Mouse (Mus musculus) myocyte (in vitro differentiated cells): ENCODE results near the gene Adk. TPM values are rescaled to one million over a fixed set of nuclear protein-coding genes. Genes with fewer than 3 reads are reported as not detected.

ENCODE experiments used
- H3K27me3 ChIP-seq: one replicate; pipeline ENCODE4 v1.6.1; 2011; ENCODE audit not compliant: control insufficient read depth, insufficient read depth, insufficient read length
- H3K36me3 ChIP-seq: one replicate; pipeline ENCODE4 v1.6.1; 2011; ENCODE audit not compliant: control insufficient read depth, insufficient read depth
- H3K4me2 ChIP-seq: one replicate; pipeline ENCODE4 v1.6.1; 2011; ENCODE audit warnings: low read depth, control low read depth
- H3K4me3 ChIP-seq: one replicate; pipeline ENCODE4 v1.5.1; 2011; ENCODE audit warnings: mild to moderate bottlenecking, control low read depth, moderate library complexity
- H3K79me2 ChIP-seq: one replicate; pipeline ENCODE4 v1.6.1; 2011; ENCODE audit not compliant: control insufficient read depth, insufficient read depth
- H3ac ChIP-seq: one replicate; pipeline ENCODE4 v1.6.1; 2011; ENCODE audit not compliant: control insufficient read depth, insufficient read length
- CEBPB ChIP-seq: IDR thresholded peaks from 2 replicates; pipeline ENCODE4 v1.6.1; 2011; ENCODE audit warnings: mild to moderate bottlenecking, moderate library complexity; ENCODE audit not compliant: poor library complexity, insufficient read depth, severe bottlenecking
- E2F4 ChIP-seq: IDR thresholded peaks from one replicate; pipeline ENCODE4 v1.6.1; 2011; ENCODE audit warnings: mild to moderate bottlenecking, control low read depth, moderate library complexity; ENCODE audit not compliant: insufficient read depth
- MAX ChIP-seq: IDR thresholded peaks from one replicate; pipeline ENCODE4 v1.6.1; 2011; ENCODE audit warnings: low read depth, mild to moderate bottlenecking, control low read depth
- MYOD1 ChIP-seq, 3 experiments: IDR thresholded peaks; one replicate each; pipeline ENCODE4 v1.6.1; 2011; ENCODE audit warnings: control low read depth in 2 of 3, low read depth in 2 of 3, mild to moderate bottlenecking in 2 of 3, moderate library complexity in 1 of 3; ENCODE audit not compliant: insufficient read length in 2 of 3, control insufficient read depth in 1 of 3
- MYOG ChIP-seq, 3 experiments: IDR thresholded peaks; one replicate each; pipeline ENCODE4 v1.6.1; 2011; ENCODE audit warnings: control low read depth in 2 of 3, low read depth in 2 of 3, mild to moderate bottlenecking in 2 of 3; ENCODE audit not compliant: insufficient read length in 2 of 3, control insufficient read depth in 1 of 3, insufficient read depth in 1 of 3
- POLR2A ChIP-seq: IDR thresholded peaks from one replicate; pipeline ENCODE4 v1.6.1; 2011; ENCODE audit warnings: low read depth, mild to moderate bottlenecking, control low read depth, moderate library complexity; ENCODE audit not compliant: insufficient read length
- POLR2AphosphoS2 ChIP-seq: IDR thresholded peaks from one replicate; pipeline ENCODE4 v1.6.1; 2011; ENCODE audit warnings: low read depth, control low read depth; ENCODE audit not compliant: insufficient read length
- REST ChIP-seq: IDR thresholded peaks from one replicate; pipeline ENCODE4 v1.6.1; 2011; ENCODE audit warnings: mild to moderate bottlenecking, control low read depth, moderate library complexity; ENCODE audit not compliant: insufficient read depth, insufficient read length
- SRF ChIP-seq: IDR thresholded peaks from one replicate; pipeline ENCODE4 v1.6.1; 2011; ENCODE audit warnings: low read depth; ENCODE audit not compliant: control insufficient read depth, insufficient read length
- TCF12 ChIP-seq: IDR thresholded peaks from one replicate; pipeline ENCODE4 v1.6.1; 2011; ENCODE audit warnings: mild to moderate bottlenecking, control low read depth; ENCODE audit not compliant: poor library complexity, insufficient read depth, severe bottlenecking
- TCF3 ChIP-seq: IDR thresholded peaks from one replicate; pipeline ENCODE4 v1.6.1; 2011; ENCODE audit warnings: low read depth, control low read depth; ENCODE audit not compliant: insufficient read length
- USF1 ChIP-seq: IDR thresholded peaks from one replicate; pipeline ENCODE4 v1.6.1; 2011; ENCODE audit warnings: low read depth, mild to moderate bottlenecking, control low read depth, moderate library complexity
- polyA plus RNA-seq: library from polyadenylated mRNA; unstranded; fragments of >200 nt; fragmentation: generic; extraction: Trizol; gene quantifications from one replicate; pipeline ENCODE4 v1.2.1, GENCODE M21; 2012; ENCODE audit warnings: missing spikeins

Adk gene
- polyA plus RNA-seq, 1 experiment = 37.2 TPM

GRCm38 (mm10) chr14:21111500-21111899 is 59.1 kb downstream of the Adk start:
- TF ChIP-seq POLR2A (no peak), POLR2AphosphoS2 (no peak), TCF12 (no peak), REST (no peak), MYOG (IDR thresholded peaks at IDR 0.05; ENCODE audit: control insufficient read depth in 1 of 3, insufficient read depth in 1 of 3, insufficient read length in 2 of 3, low read depth in 2 of 3) (no peak), SRF (no peak), CEBPB (no peak), USF1 (no peak), E2F4 (no peak), TCF3 (no peak), MAX (no peak), MYOD1 (IDR thresholded peaks at IDR 0.05; ENCODE audit: control insufficient read depth in 1 of 3, insufficient read length in 2 of 3, low read depth in 2 of 3) (no peak)
- Histone ChIP-seq H3K27me3 (no peaks in the 10 kb centered on the region), H3ac (no peak overlapping the region)

GRCm38 (mm10) chr14:21112174-21112573 is 59.8 kb downstream of the Adk start:
- no peak overlapping the region for H3ac ChIP-seq
- H3K36me3 ChIP-seq = no peaks in the 10 kb centered on the region
- H3K4me2 ChIP-seq = no peak overlapping the region
- TF ChIP-seq CEBPB (no peak), MYOD1 (IDR thresholded peaks at IDR 0.05; ENCODE audit: control insufficient read depth in 1 of 3, insufficient read length in 2 of 3, low read depth in 2 of 3) (no peak), MAX (no peak), POLR2AphosphoS2 (no peak), TCF3 (no peak)
- no peak overlapping the region for H3K4me3 ChIP-seq
- H3K79me2 ChIP-seq = no peaks in the 10 kb centered on the region
- no peaks in the 10 kb centered on the region for H3K27me3 ChIP-seq

More at GRCm38 (mm10) chr14:21111500-21111899, 59.1 kb downstream of the Adk start:
- no peak overlapping the region for H3K4me2 ChIP-seq
- no peak overlapping the region for H3K4me3 ChIP-seq
- H3K36me3 ChIP-seq = no peaks in the 10 kb centered on the region
- no peaks in the 10 kb centered on the region for H3K79me2 ChIP-seq

GRCm38 (mm10) chr14:21112742-21113141 is 60.4 kb downstream of the Adk start:
- no peak overlapping the region for H3K4me2 ChIP-seq
- H3ac ChIP-seq = no peak overlapping the region
- H3K27me3 ChIP-seq = no peaks in the 10 kb centered on the region
- no peaks in the 10 kb centered on the region for H3K79me2 ChIP-seq
- H3K36me3 ChIP-seq = no peaks in the 10 kb centered on the region
- TF ChIP-seq POLR2AphosphoS2 = no peak
- no peak for TF ChIP-seq TCF12
- TF ChIP-seq USF1 = no peak
- no peak for TF ChIP-seq MYOG (IDR thresholded peaks at IDR 0.05; ENCODE audit: control insufficient read depth in 1 of 3, insufficient read depth in 1 of 3, insufficient read length in 2 of 3, low read depth in 2 of 3)
- no peak for TF ChIP-seq MAX
- no peak for TF ChIP-seq REST
- TF ChIP-seq TCF3 = no peak
- no peak for TF ChIP-seq CEBPB
- TF ChIP-seq E2F4 = no peak
- TF ChIP-seq POLR2A = no peak
- H3K4me3 ChIP-seq = no peak overlapping the region

DNA sequence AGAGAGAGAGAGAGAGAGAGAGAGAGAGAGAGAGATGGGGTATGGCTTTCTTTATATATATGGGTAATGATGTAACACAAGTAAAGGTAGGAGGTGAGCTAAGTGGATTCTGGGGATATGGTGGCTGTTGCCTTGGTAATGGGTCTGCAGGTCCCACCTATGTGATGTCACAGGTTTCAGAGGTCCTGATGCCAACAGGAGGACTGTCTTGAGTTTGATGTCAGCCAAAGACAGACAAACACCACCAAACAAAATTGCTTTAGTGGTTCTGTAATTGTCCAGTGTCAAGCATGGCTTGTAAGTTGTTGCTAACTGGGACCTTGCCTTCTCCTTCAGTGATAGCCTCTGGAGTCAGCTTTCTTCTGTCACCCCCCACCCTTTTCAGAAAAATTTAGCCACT is 62.0 kb downstream of the Adk start:
- H3K4me3 ChIP-seq = no peak overlapping the region
- H3K36me3 ChIP-seq = no peaks in the 10 kb centered on the region
- no peaks in the 10 kb centered on the region for H3K27me3 ChIP-seq
- H3ac ChIP-seq = no peak overlapping the region
- TF ChIP-seq POLR2AphosphoS2 = no peak
- no peak for TF ChIP-seq POLR2A
- no peak for TF ChIP-seq MAX
- TF ChIP-seq SRF = no peak
- H3K79me2 ChIP-seq = no peaks in the 10 kb centered on the region
- no peak overlapping the region for H3K4me2 ChIP-seq

DNA sequence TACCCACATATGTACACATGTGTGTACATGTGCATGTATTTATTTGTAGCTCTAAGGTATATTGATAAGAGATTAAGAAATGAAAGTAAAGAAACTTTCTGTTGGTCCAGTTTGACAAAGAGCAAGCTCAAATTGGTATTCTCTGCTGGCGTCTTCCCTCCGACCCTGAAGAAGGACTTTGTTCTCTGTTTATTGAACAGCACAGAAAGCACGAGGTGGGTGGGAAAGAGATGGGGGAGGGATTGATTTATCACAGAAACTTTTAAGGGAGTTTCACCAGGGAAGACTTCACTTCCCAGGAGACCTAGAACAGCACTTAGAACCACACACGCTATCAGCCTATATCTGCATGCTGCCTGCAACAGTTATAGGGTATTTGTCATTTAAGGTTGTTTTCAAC is 62.9 kb downstream of the Adk start:
- Histone ChIP-seq H3ac (no peak overlapping the region), H3K79me2 (no peaks in the 10 kb centered on the region), H3K4me3 (no peak overlapping the region), H3K27me3 (no peaks in the 10 kb centered on the region), H3K36me3 (no peaks in the 10 kb centered on the region), H3K4me2 (no peak overlapping the region)
- no peak for TF ChIP-seq E2F4

DNA sequence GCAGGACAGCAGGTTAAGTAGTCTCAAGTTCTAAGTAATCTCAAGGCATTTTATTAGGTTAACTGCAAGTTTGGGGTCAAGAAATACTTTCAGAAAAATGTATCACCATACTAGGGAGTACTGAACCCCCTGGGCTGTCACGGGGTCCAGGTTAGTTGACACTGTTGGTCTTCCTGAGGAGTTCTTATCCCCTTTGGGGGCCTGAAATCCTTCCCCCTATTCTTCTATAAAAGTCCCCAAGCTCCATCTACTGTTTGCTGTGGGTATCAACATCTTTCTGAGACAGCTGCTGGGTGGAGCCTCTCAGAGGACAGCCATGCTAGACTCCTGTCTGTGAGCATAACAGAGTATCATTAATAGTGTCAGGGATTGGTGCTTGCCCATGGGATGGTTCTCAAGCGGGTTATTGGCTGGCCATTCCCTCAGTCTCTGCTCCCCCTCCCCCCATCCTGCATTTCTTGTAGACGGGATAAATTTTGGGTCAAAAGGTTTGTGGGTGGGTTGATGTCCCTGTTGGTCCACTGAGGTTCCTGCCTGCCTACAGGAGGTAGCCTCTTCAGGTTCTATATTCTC is 63.6 kb downstream of the Adk start:
- Histone ChIP-seq H3K79me2 (no peaks in the 10 kb centered on the region), H3ac (no peak overlapping the region), H3K36me3 (no peaks in the 10 kb centered on the region), H3K4me3 (no peak overlapping the region), H3K4me2 (no peak overlapping the region), H3K27me3 (no peaks in the 10 kb centered on the region)
- TF ChIP-seq CEBPB (no peak), USF1 (no peak), MAX (no peak), TCF12 (no peak), MYOG (IDR thresholded peaks at IDR 0.05; ENCODE audit: control insufficient read depth in 1 of 3, insufficient read depth in 1 of 3, insufficient read length in 2 of 3, low read depth in 2 of 3) (no peak), E2F4 (no peak)
